Mouse (Mus musculus) thymus, postnatal 25 days (tissue): ENCODE results near the gene Fbxl18.
"Not testable (repeated sequence)": the region's sequence is repeated elsewhere in the genome, so short reads cannot be mapped to it uniquely, and the experiment has no call there.

Experiments
- DNase-seq: peaks from one replicate; pipeline ENCODE4 v3.0.0; 2022

Gene Fbxl18

GRCm38 (mm10) chr5:142857763-142858229 is 37.4 kb downstream of the Fbxl18 start:
- DNase-seq: no peak

- no peak for DNase-seq
Measured at GRCm38 (mm10) chr5:142856408-142856807, 38.8 kb downstream of the Fbxl18 start.

GRCm38 (mm10) chr5:142854877-142855276 is 40.3 kb downstream of the Fbxl18 start:
- DNase-seq: no peak

- DNase-seq: no peak
Measured at GRCm38 (mm10) chr5:142853585-142853984, 41.6 kb downstream of the Fbxl18 start.

GRCm38 (mm10) chr5:142851681-142852049 is 43.6 kb downstream of the Fbxl18 start:
- DNase-seq: no peak

- no peak for DNase-seq
Measured at GRCm38 (mm10) chr5:142850916-142851680, 44.1 kb downstream of the Fbxl18 start.

GRCm38 (mm10) chr5:142850476-142850875 is 44.7 kb downstream of the Fbxl18 start:
- DNase-seq: no peak

- no peak for DNase-seq
Measured at GRCm38 (mm10) chr5:142848911-142849310, 46.3 kb downstream of the Fbxl18 start.

- no peak for DNase-seq
Measured at GRCm38 (mm10) chr5:142848149-142848548, 47.1 kb downstream of the Fbxl18 start.

- DNase-seq: peak; percentile 23
Measured at GRCm38 (mm10) chr5:142844467-142844866, 50.8 kb downstream of the Fbxl18 start.

- DNase-seq: peak; percentile 15
Measured at GRCm38 (mm10) chr5:142842137-142842642, 53.0 kb downstream of the Fbxl18 start.

- no peak for DNase-seq
Measured at GRCm38 (mm10) chr5:142841372-142842136, 53.7 kb downstream of the Fbxl18 start.

- not testable (repeated sequence) for DNase-seq
Measured at GRCm38 (mm10) chr5:142837427-142837826, 57.8 kb downstream of the Fbxl18 start.

- no peak for DNase-seq
Measured at GRCm38 (mm10) chr5:142836891-142837290, 58.3 kb downstream of the Fbxl18 start.

- DNase-seq: no peak
Measured at GRCm38 (mm10) chr5:142833646-142834438, 61.4 kb downstream of the Fbxl18 start.

GRCm38 (mm10) chr5:142826131-142826530 is 69.1 kb downstream of the Fbxl18 start:
- DNase-seq: no peak

- DNase-seq: no peak
Measured at GRCm38 (mm10) chr5:142825665-142826064, 69.6 kb downstream of the Fbxl18 start.

- no peak for DNase-seq
Measured at GRCm38 (mm10) chr5:142824091-142824490, 71.1 kb downstream of the Fbxl18 start.

GRCm38 (mm10) chr5:142823096-142824062 is 71.8 kb downstream of the Fbxl18 start:
- no peak for DNase-seq

- DNase-seq: no peak
Measured at GRCm38 (mm10) chr5:142822286-142823095, 72.7 kb downstream of the Fbxl18 start.

GRCm38 (mm10) chr5:142821974-142822285 is 73.3 kb downstream of the Fbxl18 start:
- no peak for DNase-seq
